Mouse (Mus musculus) embryonic facial prominence, embryonic 13.5 days (tissue): ENCODE results near the gene H2-T3. TPM values are rescaled to one million over a fixed set of nuclear protein-coding genes. Genes with fewer than 3 reads are reported as not detected.
A peak's percentile ranks its signal among the peaks of the same experiment; 100 is the strongest.
"Not testable (repeated sequence)": the region's sequence is repeated elsewhere in the genome, so short reads cannot be mapped to it uniquely, and the experiment has no call there.

Source experiments
- ATAC-seq: fragments of 200-750 bp; cut with Nextera tagmentation; 2 replicates; pipeline ENCODE4 v1.8.0; 2017; ENCODE audit warnings: low read depth; ENCODE audit not compliant: insufficient number of reproducible peaks, insufficient read depth, low FRiP score, low TSS enrichment
- H3K27ac ChIP-seq: fragments of 300-500 bp; sonication (generic); 2 replicates; pipeline ENCODE4 v1.5.1; 2015; ENCODE audit warnings: moderate library complexity, mild to moderate bottlenecking, inconsistent platforms
- H3K27me3 ChIP-seq: fragments of 300-500 bp; sonication (generic); 2 replicates; pipeline ENCODE4 v1.6.1; 2015; ENCODE audit warnings: mild to moderate bottlenecking, inconsistent platforms
- H3K36me3 ChIP-seq: fragments of 300-500 bp; sonication (generic); 2 replicates; pipeline ENCODE4 v1.6.1; 2015; ENCODE audit warnings: mild to moderate bottlenecking, inconsistent platforms
- H3K4me1 ChIP-seq: fragments of 300-500 bp; sonication (generic); 2 replicates; pipeline ENCODE4 v1.6.1; 2015; ENCODE audit warnings: inconsistent platforms
- H3K4me2 ChIP-seq: fragments of 300-500 bp; sonication (generic); 2 replicates; pipeline ENCODE4 v1.6.1; 2015; ENCODE audit warnings: moderate library complexity, mild to moderate bottlenecking, inconsistent platforms
- H3K4me3 ChIP-seq: fragments of 300-500 bp; sonication (generic); 2 replicates; pipeline ENCODE4 v1.5.1; 2015; ENCODE audit warnings: mild to moderate bottlenecking, inconsistent platforms
- H3K9ac ChIP-seq: fragments of 300-500 bp; sonication (generic); 2 replicates; pipeline ENCODE4 v1.6.1; 2015; ENCODE audit warnings: mild to moderate bottlenecking, inconsistent platforms
- H3K9me3 ChIP-seq: fragments of 300-500 bp; sonication (generic); 2 replicates; pipeline ENCODE4 v1.6.1; 2016; ENCODE audit warnings: inconsistent platforms
- WGBS: fragments of 180-500 bp; shearing (Covaris S2); methylation state at CpG from one replicate; pipeline ENCODE4 v1.1.7; 2015; ENCODE audit warnings: mixed read lengths; 5-methylcytosine and 5-hydroxymethylcytosine counted together
- polyA plus RNA-seq: library from polyadenylated mRNA; unstranded; fragments of >200 nt; fragmentation: Nextera tagmentation; extraction: Ambion mirVana; gene quantifications from 2 replicates; pipeline ENCODE4 v1.2.1, GENCODE M21; 2015

Gene H2-T3
- 0.80 TPM in 1 of 2 replicates, not detected in the other for polyA plus RNA-seq

DNA sequence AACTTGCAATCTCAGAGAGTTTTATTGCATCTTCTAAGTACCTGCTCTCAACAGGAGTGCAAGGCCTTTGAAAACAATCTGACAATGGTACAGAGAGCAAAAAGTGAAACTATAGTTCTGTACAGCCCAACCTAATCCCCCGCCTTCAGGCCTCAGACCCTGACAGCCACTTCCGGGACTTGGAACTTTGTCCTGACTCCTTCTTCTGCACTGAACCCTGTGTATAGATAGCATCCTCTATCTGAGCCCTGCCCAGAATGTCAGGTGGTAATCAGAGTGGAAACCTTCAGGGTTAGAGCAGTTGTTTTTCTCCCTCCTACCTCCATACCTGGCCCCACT, at the start of gene H2-T3:
Gene H2-T3 (minus strand): TSS at position 119 of the 339 bp plus-strand sequence.
- Histone ChIP-seq H3K27ac (no peak within 1 kb of the TSS), H3K9me3 (no peaks in the 10 kb centered on the region), H3K27me3 (peaks cover 79% of the 10 kb centered on the region), H3K4me3 (no peak within 1 kb of the TSS), H3K36me3 (no peaks in the 10 kb centered on the region), H3K4me1 (no peaks in the 10 kb centered on the region), H3K9ac (no peak within 1 kb of the TSS), H3K4me2 (no peak within 1 kb of the TSS)
- 71% methylated on average over 2 of the region's 2 CpGs for WGBS
- ATAC-seq: no peak

DNA sequence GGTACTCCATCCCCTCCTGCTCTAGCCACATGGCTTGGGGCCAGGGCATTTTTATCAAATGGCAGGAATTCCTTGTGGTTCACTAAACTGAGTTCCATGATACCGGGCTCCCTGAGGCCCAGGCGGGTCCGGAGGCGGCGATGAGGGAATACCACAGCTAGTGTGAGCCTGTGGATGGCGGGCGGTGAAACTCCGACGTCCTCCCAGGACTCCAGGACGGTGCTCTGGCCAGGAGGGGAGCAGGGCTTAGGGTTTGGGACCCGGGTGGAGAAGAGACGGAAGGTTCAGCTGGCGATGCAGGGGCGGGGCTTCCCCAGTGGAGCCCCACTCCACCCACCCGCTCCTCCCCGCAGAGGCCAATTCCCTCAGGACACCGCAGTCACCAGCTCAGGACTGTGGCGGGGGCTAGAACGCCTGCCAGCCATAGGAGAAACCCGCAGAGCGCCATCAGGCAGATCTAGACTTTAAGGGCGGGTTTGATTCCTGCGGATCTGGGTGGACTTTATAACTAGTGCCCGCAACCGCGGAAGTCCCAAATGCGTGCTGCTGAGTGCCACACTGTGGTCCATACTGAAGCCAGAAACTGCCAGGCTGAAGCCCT, 47.3 kb upstream of the H2-T3 start:
- Histone ChIP-seq H3K9ac (0 out of 2 replicates have a peak overlapping the region, but pooled peaks have one; percentile 54), H3K4me3 (peak overlapping the region; percentile 36), H3K27ac (0 out of 2 replicates have a peak overlapping the region, but pooled peaks have one; percentile 34), H3K27me3 (peaks cover 37% of the 10 kb centered on the region), H3K9me3 (no peaks in the 10 kb centered on the region), H3K4me1 (peaks cover 17% of the 10 kb centered on the region), H3K36me3 (no peaks in the 10 kb centered on the region), H3K4me2 (peak overlapping the region; percentile 59)
- ATAC-seq: peak; percentile 70; the same call in 1 of the 2 replicates
- WGBS: 3% methylated on average over 27 of the region's 27 CpGs

- not testable (repeated sequence) for H3K4me3 ChIP-seq, ATAC-seq, H3K9ac ChIP-seq, H3K36me3 ChIP-seq, H3K9me3 ChIP-seq, H3K4me1 ChIP-seq, H3K4me2 ChIP-seq, H3K27ac ChIP-seq
- peaks cover 37% of the 10 kb centered on the region for H3K27me3 ChIP-seq
- 17% methylated on average over 9 of the region's 9 CpGs for WGBS
These were observed 45.2 kb upstream of the H2-T3 start for GRCm38 (mm10) chr17:36235300-36235699.

DNA sequence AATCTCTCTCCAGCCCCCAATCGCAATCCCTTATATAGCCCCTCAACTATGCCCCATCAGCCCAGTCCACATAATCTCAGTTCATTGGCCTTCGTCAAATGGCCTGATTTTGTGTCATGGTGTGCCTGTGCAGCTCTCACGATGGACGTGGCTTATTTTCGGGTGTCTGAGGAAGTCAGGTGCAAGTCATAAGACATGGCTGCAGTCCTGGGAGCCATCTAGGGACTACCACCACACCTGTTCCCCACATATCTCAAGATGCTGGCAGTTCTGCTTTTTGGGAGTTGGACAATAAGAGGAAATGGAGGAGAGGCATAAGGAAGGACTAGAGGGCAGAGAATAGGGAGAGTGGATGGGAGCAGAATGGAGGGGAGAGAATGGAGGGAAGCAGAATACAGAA, 43.5 kb upstream of the H2-T3 start:
- 82% methylated on average over 5 of the region's 5 CpGs for WGBS
- ATAC-seq: no peak
- H3K27me3 ChIP-seq: peaks cover 32% of the 10 kb centered on the region

DNA sequence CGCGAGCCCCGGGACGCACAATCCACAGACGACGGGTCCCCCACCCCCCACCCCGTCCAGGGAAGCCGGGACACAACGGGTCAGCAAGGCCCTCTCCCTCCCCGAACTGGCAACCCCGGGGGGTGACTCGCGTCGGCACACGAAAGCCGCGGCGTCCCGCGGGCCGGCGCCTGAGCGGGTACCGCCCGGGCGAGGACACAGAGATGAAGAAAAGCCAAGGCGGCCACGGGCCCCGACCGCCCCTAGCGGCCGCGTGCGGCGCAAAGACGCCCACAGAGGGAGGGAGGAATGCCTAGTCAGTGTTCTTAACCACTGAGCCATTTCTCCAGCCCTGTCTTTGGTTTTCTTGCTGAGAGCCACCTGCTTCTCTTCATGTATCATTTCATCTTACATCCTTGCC, 41.2 kb upstream of the H2-T3 start:
- WGBS: 6% methylated on average over 36 of the region's 36 CpGs
- Histone ChIP-seq H3K36me3 (no peaks in the 10 kb centered on the region), H3K27ac (no peak overlapping the region), H3K27me3 (peaks cover 11% of the 10 kb centered on the region), H3K9me3 (no peaks in the 10 kb centered on the region), H3K9ac (no peak overlapping the region), H3K4me1 (no peaks in the 10 kb centered on the region), H3K4me2 (no peak overlapping the region), H3K4me3 (no peak overlapping the region)
- no peak for ATAC-seq

More for the DNA sequence above, 43.5 kb upstream of the H2-T3 start:
- H3K4me3 ChIP-seq: no peak overlapping the region
- no peak overlapping the region for H3K27ac ChIP-seq
- H3K9ac ChIP-seq: no peak overlapping the region
- H3K36me3 ChIP-seq: no peaks in the 10 kb centered on the region
- peaks cover 8% of the 10 kb centered on the region for H3K4me1 ChIP-seq
- no peak overlapping the region for H3K4me2 ChIP-seq
- no peaks in the 10 kb centered on the region for H3K9me3 ChIP-seq

DNA sequence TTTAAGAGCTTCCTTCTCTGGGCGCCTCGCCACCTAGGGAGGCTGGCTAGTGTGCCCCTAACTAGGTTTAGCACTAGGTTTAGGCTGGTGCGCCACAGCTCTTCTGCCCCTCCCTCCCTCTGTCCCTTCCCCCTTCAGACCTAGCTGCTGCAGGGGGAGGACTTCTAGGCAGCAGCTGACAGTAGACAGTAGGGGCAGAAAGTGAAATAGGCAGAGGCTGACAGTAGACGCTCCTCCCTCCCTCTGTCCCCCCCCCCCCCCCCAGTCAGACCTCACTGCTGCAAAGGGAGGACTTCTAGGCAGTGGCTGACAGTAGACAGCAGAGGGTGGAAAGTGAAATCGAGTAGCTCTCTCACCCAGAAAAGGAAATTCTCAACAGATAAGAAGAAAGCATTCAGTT, 39.0 kb upstream of the H2-T3 start:
- H3K4me3 ChIP-seq: no peak overlapping the region
- H3K9ac ChIP-seq: no peak overlapping the region
- no peak overlapping the region for H3K27ac ChIP-seq
- 0 out of 2 replicates have a peak, but pooled peaks cover 3% of the 10 kb centered on the region for H3K4me1 ChIP-seq
- H3K27me3 ChIP-seq: peaks cover 20% of the 10 kb centered on the region
- H3K9me3 ChIP-seq: no peaks in the 10 kb centered on the region
- no peak for ATAC-seq
- no peaks in the 10 kb centered on the region for H3K36me3 ChIP-seq
- no peak overlapping the region for H3K4me2 ChIP-seq
- WGBS: 10% methylated on average over 4 of the region's 5 CpGs

- Histone ChIP-seq H3K27ac (no peak overlapping the region), H3K27me3 (peaks cover 30% of the 10 kb centered on the region), H3K4me2 (no peak overlapping the region), H3K9ac (no peak overlapping the region), H3K36me3 (no peaks in the 10 kb centered on the region), H3K4me1 (0 out of 2 replicates have a peak, but pooled peaks cover 3% of the 10 kb centered on the region), H3K4me3 (no peak overlapping the region), H3K9me3 (no peaks in the 10 kb centered on the region)
- no peak for ATAC-seq
- 19% methylated on average over 8 of the region's 8 CpGs for WGBS
These were observed 36.8 kb upstream of the H2-T3 start for GRCm38 (mm10) chr17:36226921-36227320.

DNA sequence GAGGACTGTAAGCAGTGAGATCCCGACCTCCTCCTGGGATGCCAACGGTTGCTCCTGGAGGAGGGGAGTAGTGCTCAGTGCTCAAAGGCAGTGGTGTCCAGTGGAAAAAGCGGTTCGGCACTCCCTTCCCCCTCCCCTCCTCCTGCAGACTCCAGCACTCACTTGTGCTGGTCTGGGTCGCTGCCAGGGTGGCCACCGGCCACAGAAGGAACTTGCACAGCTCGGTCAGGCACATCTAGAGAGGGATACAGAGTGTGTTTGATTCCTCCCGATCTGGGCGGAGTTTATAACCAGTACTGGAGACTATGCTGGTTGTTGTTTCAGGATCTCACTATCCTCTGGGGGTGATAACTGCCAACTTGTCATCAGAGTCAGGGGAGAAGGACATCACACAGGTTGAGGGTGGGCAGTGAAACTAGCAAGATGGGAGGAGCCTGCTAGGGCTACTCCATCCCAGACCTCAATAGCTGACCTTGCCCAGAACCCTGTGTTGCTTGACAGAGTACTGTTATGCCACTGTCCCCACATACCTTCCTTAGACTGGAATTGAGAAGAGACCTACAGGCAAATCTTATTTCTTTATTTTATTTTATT, 35.2 kb upstream of the H2-T3 start:
- ATAC-seq: 0 out of 2 replicates have a peak, but pooled peaks have one; percentile 10
- H3K27me3 ChIP-seq: peaks cover 45% of the 10 kb centered on the region
- H3K27ac ChIP-seq: no peak overlapping the region
- 5% methylated on average over 9 of the region's 9 CpGs for WGBS
- peak overlapping the region; percentile 9; the same call in 1 of the 2 replicates for H3K4me3 ChIP-seq
- 0 out of 2 replicates have a peak, but pooled peaks cover 3% of the 10 kb centered on the region for H3K4me1 ChIP-seq
- H3K9ac ChIP-seq: no peak overlapping the region
- H3K4me2 ChIP-seq: peak overlapping the region; percentile 20; the same call in 1 of the 2 replicates
- no peaks in the 10 kb centered on the region for H3K9me3 ChIP-seq
- H3K36me3 ChIP-seq: no peaks in the 10 kb centered on the region

DNA sequence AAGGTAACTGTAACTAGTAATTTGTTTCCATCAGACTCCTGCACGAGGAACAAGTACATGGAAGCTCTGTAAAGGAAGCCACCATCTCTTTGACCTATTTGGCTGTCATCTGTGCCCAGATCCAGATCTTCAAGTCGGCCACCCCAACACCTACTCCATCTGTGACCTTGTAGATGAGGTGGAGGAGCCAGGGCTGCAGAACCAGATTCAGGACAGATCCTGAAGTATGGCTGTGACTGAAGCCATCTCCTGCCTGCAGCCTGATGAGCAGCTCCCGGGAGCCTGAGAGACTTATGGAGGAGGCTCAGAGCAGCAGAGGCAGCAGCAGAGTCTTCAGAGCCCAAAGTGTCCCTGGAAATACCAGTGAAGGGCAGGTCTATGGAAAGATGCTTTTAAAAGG, 34.4 kb upstream of the H2-T3 start:
- H3K4me1 ChIP-seq: 0 out of 2 replicates have a peak, but pooled peaks cover 3% of the 10 kb centered on the region
- peaks cover 52% of the 10 kb centered on the region for H3K27me3 ChIP-seq

GRCm38 (mm10) chr17:36218594-36219155, 28.6 kb upstream of the H2-T3 start:
- no peak overlapping the region for H3K9ac ChIP-seq
- no peak overlapping the region for H3K4me2 ChIP-seq
- no peaks in the 10 kb centered on the region for H3K36me3 ChIP-seq
- H3K4me3 ChIP-seq: no peak overlapping the region
- H3K27me3 ChIP-seq: peaks cover 80% of the 10 kb centered on the region
- H3K9me3 ChIP-seq: no peaks in the 10 kb centered on the region
- no peak for ATAC-seq
- no peaks in the 10 kb centered on the region for H3K4me1 ChIP-seq
- no peak overlapping the region for H3K27ac ChIP-seq
- 30% methylated on average over 5 of the region's 5 CpGs for WGBS

More for the DNA sequence above, 34.4 kb upstream of the H2-T3 start:
- Histone ChIP-seq H3K9ac (no peak overlapping the region), H3K9me3 (no peaks in the 10 kb centered on the region), H3K4me3 (no peak overlapping the region), H3K4me2 (no peak overlapping the region), H3K36me3 (no peaks in the 10 kb centered on the region), H3K27ac (no peak overlapping the region)
- no peak for ATAC-seq
- 40% methylated on average over 3 of the region's 3 CpGs for WGBS

- Histone ChIP-seq H3K36me3 (no peaks in the 10 kb centered on the region), H3K9me3 (no peaks in the 10 kb centered on the region), H3K27ac (no peak overlapping the region), H3K27me3 (peaks cover 86% of the 10 kb centered on the region), H3K9ac (no peak overlapping the region), H3K4me2 (peak overlapping the region; percentile 16), H3K4me1 (no peaks in the 10 kb centered on the region), H3K4me3 (peak overlapping the region; percentile 8; the same call in 1 of the 2 replicates)
- WGBS: 4% methylated on average over 20 of the region's 20 CpGs
- no peak for ATAC-seq
These were observed 25.5 kb upstream of the H2-T3 start for GRCm38 (mm10) chr17:36215586-36215985.

GRCm38 (mm10) chr17:36206846-36207245, 16.8 kb upstream of the H2-T3 start:
- Histone ChIP-seq H3K4me2 (no peak overlapping the region), H3K36me3 (no peaks in the 10 kb centered on the region), H3K4me1 (peaks cover 9% of the 10 kb centered on the region; the same call in 1 of the 2 replicates), H3K9me3 (no peaks in the 10 kb centered on the region), H3K4me3 (no peak overlapping the region), H3K27ac (no peak overlapping the region), H3K27me3 (peaks cover 92% of the 10 kb centered on the region), H3K9ac (no peak overlapping the region)
- ATAC-seq: no peak
